Mouse (Mus musculus): ENCODE measurements around the gene Adam17.

GRCm38 (mm10) chr12:21320317-21320716 lies 53.1 kb downstream of the Adam17 start:
- TF ChIP-seq POLR2A (IDR thresholded peaks at IDR 0.05; ENCODE audit: borderline replicate concordance, low read depth, low read length) = no peak
- no peak for TF ChIP-seq CTCF (IDR thresholded peaks at IDR 0.05; ENCODE audit: low read depth, low read length)
